In the genomic region with DNA sequence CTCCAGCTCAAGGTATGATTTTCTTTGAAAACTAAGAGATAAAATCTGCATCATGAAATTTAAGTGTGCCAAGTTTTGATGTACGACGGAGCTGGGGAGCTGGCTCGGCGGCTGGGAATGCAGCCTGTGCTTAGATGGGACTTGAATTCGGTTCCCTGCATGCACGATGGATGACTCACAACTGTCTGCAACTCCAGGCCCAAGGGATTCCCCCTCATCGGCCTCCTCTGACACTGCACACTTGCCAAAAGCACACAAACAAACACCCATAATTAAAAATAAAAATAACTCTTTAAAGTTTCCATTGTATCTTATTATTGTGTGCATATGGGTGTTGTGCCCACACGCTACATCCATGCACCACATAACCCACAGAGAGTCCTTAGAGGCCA, we compare ENCODE assay signal across 11 mouse cellular contexts. TPM values are rescaled to one million over a fixed set of nuclear protein-coding genes. Genes with fewer than 3 reads are reported as not detected.
DNase-seq lines count a peak whose midpoint lies in the region; ATAC-seq and TF ChIP-seq lines count a peak whose summit lies in the region.
"Had no signal": no experiment of that assay in that cellular context is flagged by ENCODE, and none has a peak within 500 bp of the region (broad histone marks: within the 10 kb centered on the region; RNA-seq: fewer than 3 reads in every experiment).

No protein-coding gene starts in this region.

- no peak overlapping the region for H3K9ac ChIP-seq in CH12.LX (ENCODE audit: insufficient read depth, low read depth)
- no peak overlapping the region for H3K9ac ChIP-seq in embryonic facial prominence, embryonic 15.5 days

- peaks cover 48 to 76% of the 10 kb centered on the region in 2 experiments for H3K4me1 ChIP-seq in CH12.LX (ENCODE audit: control insufficient read depth in 1 of 2, insufficient read depth in 2 of 2)
- H3K4me1 ChIP-seq in embryonic facial prominence, embryonic 15.5 days, result peaks cover 66% of the 10 kb centered on the region

- H3K4me2 ChIP-seq in CH12.LX (ENCODE audit: insufficient read depth, low read depth, poor library complexity, severe bottlenecking), result peak overlapping the region; percentile 55
- H3K4me2 ChIP-seq in embryonic facial prominence, embryonic 15.5 days (replicated peaks), result 0 out of 2 replicates have a peak overlapping the region, but pooled peaks have one; percentile 0

- H3K4me3 ChIP-seq in CH12.LX (replicated peaks in 1 of 3; ENCODE audit: low read depth in 2 of 3, low read length in 2 of 3, poor library complexity in 1 of 3), result no peak overlapping the region
- no peak overlapping the region for H3K4me3 ChIP-seq in embryonic facial prominence, embryonic 15.5 days (replicated peaks)
- H3K4me3 ChIP-seq: erythroblast, embryonic 14.5 days had no signal

- H3K79me2 ChIP-seq in CH12.LX (replicated peaks; ENCODE audit: control insufficient read depth, extremely low read depth, insufficient read depth, poor library complexity, severe bottlenecking), result peaks cover 52% of the 10 kb centered on the region

- peaks cover 17 to 47% of the 10 kb centered on the region in 2 experiments for H3K36me3 ChIP-seq in CH12.LX (replicated peaks in 1 of 2; ENCODE audit: control insufficient read depth in 1 of 2, insufficient read depth in 1 of 2, low read length in 1 of 2)
- H3K36me3 ChIP-seq in embryonic facial prominence, embryonic 15.5 days, result peaks cover 18% of the 10 kb centered on the region

- 40% methylated on average over 8 of the region's 8 CpGs for WGBS in embryonic facial prominence, embryonic 15.5 days

- dilution Hi-C loops in CH12.LX (cut with MboI; ENCODE audit: extremely low pct_ligation_motif_present, extremely low pct_unique_long_range_greater_than_20kb, low sequenced_read_pairs), result no loop called here

- intact Hi-C loops in heart, postnatal 25 days (cut with DNase I), result no loop called here
- intact Hi-C loops in left cerebral cortex, postnatal 10 days (cut with DNase I), result no loop called here

- ATAC-seq in embryonic facial prominence, embryonic 15.5 days (ENCODE audit: insufficient number of reproducible peaks, low FRiP score, low TSS enrichment, low read depth), result 0 out of 2 replicates have a peak, but pooled peaks have one; percentile 49
- ATAC-seq in megakaryocyte-erythroid progenitor cell, adult 5-6 weeks (replicated peaks; ENCODE audit: low FRiP score, low TSS enrichment, poor library complexity, severe bottlenecking), result no peak

- H3K9me3 ChIP-seq in CH12.LX (replicated peaks; ENCODE audit: low read length), result no peaks in the 10 kb centered on the region
- H3K9me3 ChIP-seq in embryonic facial prominence, embryonic 15.5 days (replicated peaks), result no peaks in the 10 kb centered on the region

- TF ChIP-seq POLR2A in CH12.LX (IDR thresholded peaks at IDR 0.05; ENCODE audit: low read depth, low read length), result no peak

- H3K27me3 ChIP-seq in CH12.LX (replicated peaks), result no peaks in the 10 kb centered on the region
- H3K27me3 ChIP-seq in embryonic facial prominence, embryonic 15.5 days, result no peaks in the 10 kb centered on the region

- peak; percentile 96 for DNase-seq in heart, adult 11 months
- no peak for DNase-seq in heart, postnatal 25 days (ENCODE audit: low spot score)
- DNase-seq in CH12.LX (ENCODE audit: extremely low read depth), result peak; percentile 53
- DNase-seq in induced T-regulatory cell, adult 2 months (ENCODE audit: low read depth), result peak; percentile 74
- DNase-seq in kidney, adult 8-10 months, result no peak
- DNase-seq in left cerebral cortex, postnatal 10 days (ENCODE audit: extremely low spot score in 1 of 2, low spot score in 2 of 2), result no peak
- DNase-seq: kidney, postnatal 10 days had no signal

- TF ChIP-seq EP300 in CH12.LX (IDR thresholded peaks at IDR 0.05; ENCODE audit: low read length), result peak; percentile 58; the same call in 1 of the 2 replicates

- TF ChIP-seq RAD21 in CH12.LX (IDR thresholded peaks at IDR 0.05; ENCODE audit: low read depth, low read length), result no peak

- in situ Hi-C loops in CH12.LX (cut with MboI; ENCODE audit: low pct_ligation_motif_present, low pct_unique_long_range_greater_than_20kb, low sequenced_read_pairs), result no loop called here

- no peak for TF ChIP-seq CTCF in CH12.LX (conservative IDR thresholded peaks at IDR 0.05 in 1 of 2, IDR thresholded peaks at IDR 0.05 in 1 of 2; ENCODE audit: low read depth in 2 of 2, low read length in 2 of 2)

- no peak overlapping the region for H3K27ac ChIP-seq in CH12.LX (ENCODE audit: insufficient read depth, low read depth)
- H3K27ac ChIP-seq in embryonic facial prominence, embryonic 15.5 days (replicated peaks), result peak overlapping the region; percentile 69

TF ChIP-seq in CH12.LX, 34 proteins besides CTCF, POLR2A, EP300 and RAD21:
- no peak for TF ChIP-seq CHD2 (IDR thresholded peaks at IDR 0.05; ENCODE audit: low read length)
- TF ChIP-seq BHLHE40 (IDR thresholded peaks at IDR 0.05; ENCODE audit: low read depth, low read length), result peak; percentile 68
- no peak for TF ChIP-seq ELF1 (IDR thresholded peaks at IDR 0.05; ENCODE audit: low read depth, low read length)
- TF ChIP-seq E2F4 (IDR thresholded peaks at IDR 0.05; ENCODE audit: insufficient replicate concordance, low read depth, low read length), result no peak
- peak; percentile 64; the same call in 1 of the 2 replicates for TF ChIP-seq MEF2A (IDR thresholded peaks at IDR 0.05; ENCODE audit: borderline replicate concordance, low read depth, low read length)
- TF ChIP-seq ZNF384 (IDR thresholded peaks at IDR 0.05; ENCODE audit: low read depth, low read length), result no peak
- no peak for TF ChIP-seq JUND (conservative IDR thresholded peaks at IDR 0.05; ENCODE audit: low read depth, low read length)
- TF ChIP-seq ETS1 (conservative IDR thresholded peaks at IDR 0.05; ENCODE audit: low read depth, low read length), result peak; percentile 32
- 0 out of 2 replicates have a peak, but pooled peaks have one; percentile 39 for TF ChIP-seq IRF4 (IDR thresholded peaks at IDR 0.05; ENCODE audit: low read depth, low read length)

RNA-seq across cellular contexts. Expression of a gene that starts 25.0 kb away (rescaled TPM):
- total RNA-seq in heart, postnatal 25 days (2021), result 10 to 100 TPM; 48.6 to 49.0 TPM
- total RNA-seq in CH12.LX (2012; rRNA removed) (35.3 and 41.6 TPM in 2 replicates), CH12.LX (2014; rRNA removed) (13.1 and 14.3 TPM in 2 replicates)
- polyA plus RNA-seq in CH12.LX (2012; ENCODE audit: insufficient read length, low read depth), result 47.9 and 60.0 TPM in 2 replicates
- polyA plus RNA-seq in embryonic facial prominence, embryonic 15.5 days (2015; fragmentation: Nextera tagmentation; extraction: Ambion mirVana), result 42.5 and 45.8 TPM in 2 replicates
- 65.7 and 65.9 TPM in 2 replicates for total RNA-seq in megakaryocyte-erythroid progenitor cell, adult 5-6 weeks (2014; fragmentation: Nextera tagmentation)
- total RNA-seq in megakaryocyte-erythroid progenitor cell, adult 5-6 weeks (2017), result 24.1 and 34.2 TPM in 2 replicates
- 100 to 1,000 TPM; 104 to 119 TPM for total RNA-seq in left cerebral cortex, postnatal 10 days (2021)

RNA-seq across cellular contexts. Expression of a gene that starts 53.2 kb away (rescaled TPM):
- 10 to 100 TPM; 54.3 to 65.7 TPM for total RNA-seq in heart, postnatal 25 days (2021)
- total RNA-seq in CH12.LX (2012; rRNA removed), result not detected in 2 replicates
- not detected in 2 replicates for total RNA-seq in CH12.LX (2014; rRNA removed)
- polyA plus RNA-seq in CH12.LX (2012; ENCODE audit: insufficient read length, low read depth), result not detected in 2 replicates
- polyA plus RNA-seq in embryonic facial prominence, embryonic 15.5 days (2015; fragmentation: Nextera tagmentation; extraction: Ambion mirVana), result 0.77 and 1.6 TPM in 2 replicates
- total RNA-seq in megakaryocyte-erythroid progenitor cell, adult 5-6 weeks (2014; fragmentation: Nextera tagmentation), result not detected in 2 replicates
- total RNA-seq in megakaryocyte-erythroid progenitor cell, adult 5-6 weeks (2017), result not detected in 2 replicates
- total RNA-seq in left cerebral cortex, postnatal 10 days (2021), result under 1 TPM in 1 of 2 experiments, not detected in 1; 0.63 TPM
- polyA plus RNA-seq: erythroblast, embryonic 14.5 days; limb, embryonic 11.5 days had no signal

Comparison
In these comparisons a context has a peak if more than half of its experiments do, and no peak if none do; other contexts are left out.
1. DNase-seq: peak in heart, adult 11 months (single experiment), CH12.LX (single experiment) and induced T-regulatory cell, adult 2 months (single experiment); none in heart, postnatal 25 days (single experiment), kidney, adult 8-10 months (0 of 2) and left cerebral cortex, postnatal 10 days (0 of 2).
2. RNA of a gene that starts 53.2 kb away (total RNA-seq): 54.3 to 65.7 TPM in heart, postnatal 25 days; 0.63 TPM in left cerebral cortex, postnatal 10 days, not detected in CH12.LX and not detected in megakaryocyte-erythroid progenitor cell, adult 5-6 weeks; every median in the first group is over 10 times any median in the second.